Mouse (Mus musculus) kidney, adult 2 months (tissue): ENCODE results near the gene Slc25a12.

Source experiments
- CTCF ChIP-seq: fragments of 200-500 bp; conservative IDR thresholded peaks from 2 replicates; pipeline ENCODE4 v1.5.1; 2011; ENCODE audit warnings: low read depth, mild to moderate bottlenecking, control low read depth, low read length, moderate library complexity, mixed read lengths; ENCODE audit not compliant: insufficient read depth, insufficient read length
- POLR2A ChIP-seq: fragments of 200-500 bp; IDR thresholded peaks from one replicate; pipeline ENCODE4 v1.6.1; 2011; ENCODE audit warnings: low read depth, low read length, control low read depth

DNA sequence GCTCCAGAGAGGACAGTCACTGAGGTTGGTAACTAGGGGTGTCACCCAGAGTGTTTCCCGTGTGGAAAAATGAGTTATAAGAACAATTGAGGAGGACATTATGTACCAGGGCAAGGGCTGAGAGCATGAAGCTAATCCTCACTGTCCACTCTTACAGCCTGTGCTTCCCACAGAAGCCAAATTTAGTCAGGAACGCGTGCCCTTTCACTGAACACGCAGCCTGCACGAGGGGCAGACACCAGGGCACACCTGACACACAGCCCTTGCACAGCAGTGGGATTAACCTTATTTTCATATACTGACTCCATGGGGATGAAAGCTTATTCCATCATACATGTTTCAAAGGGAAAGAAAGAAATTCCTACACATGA lies 13.5 kb downstream of the Slc25a12 start:
- TF ChIP-seq POLR2A = no peak
- no peak for TF ChIP-seq CTCF
